Mouse (Mus musculus): ENCODE results near the gene Patj. TPM values are rescaled to one million over a fixed set of nuclear protein-coding genes. Genes with fewer than 3 reads are reported as not detected.
"Not testable (repeated sequence)": the region's sequence is repeated elsewhere in the genome, so short reads cannot be mapped to it uniquely, and the experiment has no call there.

Patj gene
- polyA plus RNA-seq, 1 experiment, result 124 TPM

GRCm38 (mm10) chr4:98619199-98619598, 223.6 kb downstream of the Patj start:
- WGBS, result 18% methylated on average over 6 of the region's 6 CpGs
- Histone ChIP-seq H3K4me1 (ENCODE audit: control insufficient read depth, insufficient read depth, low read length) (peaks cover 30% of the 10 kb centered on the region; the same call in 1 of the 2 replicates), H3K27ac (ENCODE audit: insufficient read depth, low read length) (peak overlapping the region; percentile 41; the same call in 1 of the 2 replicates), H3K4me3 (replicated peaks; ENCODE audit: insufficient read depth, low read depth, low read length) (no peak overlapping the region), H3K27me3 (ENCODE audit: control insufficient read depth, insufficient read depth, low read length) (no peaks in the 10 kb centered on the region)
- DNase-seq, result peak; percentile 77 to 89
- TF ChIP-seq POLR2A (IDR thresholded peaks at IDR 0.05; ENCODE audit: borderline replicate concordance, insufficient read depth, low read length), result no peak
- no peak; the same call in 1 of the 2 replicates for TF ChIP-seq CTCF (IDR thresholded peaks at IDR 0.05; ENCODE audit: borderline replicate concordance, insufficient read depth, low read depth, low read length)

GRCm38 (mm10) chr4:98620986-98621784, 225.6 kb downstream of the Patj start:
- no peak for DNase-seq
- TF ChIP-seq POLR2A (IDR thresholded peaks at IDR 0.05; ENCODE audit: borderline replicate concordance, insufficient read depth, low read length) (no peak), CTCF (IDR thresholded peaks at IDR 0.05; ENCODE audit: borderline replicate concordance, insufficient read depth, low read depth, low read length) (no peak)
- 72% methylated on average over 9 of the region's 9 CpGs for whole genome bisulfite sequencing
- peak overlapping the region; percentile 42 for H3K27ac ChIP-seq (ENCODE audit: insufficient read depth, low read length)
- H3K4me3 ChIP-seq (replicated peaks; ENCODE audit: insufficient read depth, low read depth, low read length), result no peak overlapping the region
- H3K4me1 ChIP-seq (ENCODE audit: control insufficient read depth, insufficient read depth, low read length), result peaks cover 32% of the 10 kb centered on the region
- H3K27me3 ChIP-seq (ENCODE audit: control insufficient read depth, insufficient read depth, low read length), result no peaks in the 10 kb centered on the region

GRCm38 (mm10) chr4:98622180-98622579, 226.6 kb downstream of the Patj start:
- no peak for DNase-seq
- H3K4me3 ChIP-seq (replicated peaks; ENCODE audit: insufficient read depth, low read depth, low read length), result no peak overlapping the region
- peaks cover 33% of the 10 kb centered on the region for H3K4me1 ChIP-seq (ENCODE audit: control insufficient read depth, insufficient read depth, low read length)
- 79% methylated on average over 1 of the region's 1 CpGs for WGBS
- no peaks in the 10 kb centered on the region for H3K27me3 ChIP-seq (ENCODE audit: control insufficient read depth, insufficient read depth, low read length)
- H3K27ac ChIP-seq (ENCODE audit: insufficient read depth, low read length), result peak overlapping the region; percentile 44; the same call in 1 of the 2 replicates
- TF ChIP-seq POLR2A (IDR thresholded peaks at IDR 0.05; ENCODE audit: borderline replicate concordance, insufficient read depth, low read length), result no peak
- TF ChIP-seq CTCF (IDR thresholded peaks at IDR 0.05; ENCODE audit: borderline replicate concordance, insufficient read depth, low read depth, low read length), result no peak

GRCm38 (mm10) chr4:98622996-98623673, 227.6 kb downstream of the Patj start:
- no peak for DNase-seq
- H3K4me3 ChIP-seq (replicated peaks; ENCODE audit: insufficient read depth, low read depth, low read length), result no peak overlapping the region
- 30% methylated on average over 3 of the region's 3 CpGs for WGBS
- H3K4me1 ChIP-seq (ENCODE audit: control insufficient read depth, insufficient read depth, low read length), result peaks cover 41% of the 10 kb centered on the region
- peak overlapping the region; percentile 87 for H3K27ac ChIP-seq (ENCODE audit: insufficient read depth, low read length)
- no peaks in the 10 kb centered on the region for H3K27me3 ChIP-seq (ENCODE audit: control insufficient read depth, insufficient read depth, low read length)
- TF ChIP-seq POLR2A (IDR thresholded peaks at IDR 0.05; ENCODE audit: borderline replicate concordance, insufficient read depth, low read length) (no peak), CTCF (IDR thresholded peaks at IDR 0.05; ENCODE audit: borderline replicate concordance, insufficient read depth, low read depth, low read length) (no peak)

GRCm38 (mm10) chr4:98628286-98628685, 232.7 kb downstream of the Patj start:
- Histone ChIP-seq H3K27me3 (ENCODE audit: control insufficient read depth, insufficient read depth, low read length) (no peaks in the 10 kb centered on the region), H3K4me3 (replicated peaks; ENCODE audit: insufficient read depth, low read depth, low read length) (no peak overlapping the region), H3K27ac (ENCODE audit: insufficient read depth, low read length) (peak overlapping the region; percentile 81), H3K4me1 (ENCODE audit: control insufficient read depth, insufficient read depth, low read length) (peaks cover 20% of the 10 kb centered on the region)
- TF ChIP-seq POLR2A (IDR thresholded peaks at IDR 0.05; ENCODE audit: borderline replicate concordance, insufficient read depth, low read length), result no peak
- TF ChIP-seq CTCF (IDR thresholded peaks at IDR 0.05; ENCODE audit: borderline replicate concordance, insufficient read depth, low read depth, low read length), result no peak
- WGBS, result 25% methylated on average over 6 of the region's 6 CpGs
- DNase-seq, result peak in 1 of 2 experiments; percentile 64

GRCm38 (mm10) chr4:98629217-98629616, 233.6 kb downstream of the Patj start:
- not testable (repeated sequence) for H3K27me3 ChIP-seq (ENCODE audit: control insufficient read depth, insufficient read depth, low read length); DNase-seq; H3K4me3 ChIP-seq (replicated peaks; ENCODE audit: insufficient read depth, low read depth, low read length); H3K27ac ChIP-seq (ENCODE audit: insufficient read depth, low read length)
- H3K4me1 ChIP-seq (ENCODE audit: control insufficient read depth, insufficient read depth, low read length), result peaks cover 22% of the 10 kb centered on the region

- TF ChIP-seq POLR2A (IDR thresholded peaks at IDR 0.05; ENCODE audit: borderline replicate concordance, insufficient read depth, low read length), result peak; percentile 74; the same call in 1 of the 2 replicates
- no peak for TF ChIP-seq CTCF (IDR thresholded peaks at IDR 0.05; ENCODE audit: borderline replicate concordance, insufficient read depth, low read depth, low read length)
- H3K4me3 ChIP-seq (replicated peaks; ENCODE audit: insufficient read depth, low read depth, low read length), result no peak overlapping the region
- peak; percentile 86 to 94 for DNase-seq
- 10% methylated on average over 18 of the region's 18 CpGs for WGBS
- H3K27ac ChIP-seq (ENCODE audit: insufficient read depth, low read length), result peak overlapping the region; percentile 99
- H3K4me1 ChIP-seq (ENCODE audit: control insufficient read depth, insufficient read depth, low read length), result peaks cover 40% of the 10 kb centered on the region
- no peaks in the 10 kb centered on the region for H3K27me3 ChIP-seq (ENCODE audit: control insufficient read depth, insufficient read depth, low read length)
These were observed 239.7 kb downstream of the Patj start for GRCm38 (mm10) chr4:98635140-98635837.
